Mouse (Mus musculus) lung, embryonic 16.5 days (tissue): ENCODE measurements at regions not wholly inside any gene's neighbourhood (a gene's known extent, or its start where the extent isn't known, plus 50 kb on each side); places are given as distances from the start of the nearest gene placed in this dataset.
A peak's percentile ranks its signal among the peaks of the same experiment; 100 is the strongest.

Experiments used
- ATAC-seq: fragments of 200-750 bp; cut with Nextera tagmentation; 2 replicates; pipeline ENCODE4 v1.8.0; 2017; ENCODE audit warnings: low read depth, mild to moderate bottlenecking, moderate library complexity
- H3K27ac ChIP-seq: fragments of 300-500 bp; sonication (generic); 2 replicates; pipeline ENCODE4 v1.5.1; 2014; ENCODE audit warnings: mild to moderate bottlenecking, control low read depth, low read length
- H3K27me3 ChIP-seq: fragments of 300-500 bp; sonication (generic); 2 replicates; pipeline ENCODE4 v1.6.1; 2014; ENCODE audit warnings: low read depth, low read length, mixed read lengths; ENCODE audit not compliant: control insufficient read depth, insufficient read depth
- H3K36me3 ChIP-seq: fragments of 300-500 bp; sonication (generic); 2 replicates; pipeline ENCODE4 v1.6.1; 2014; ENCODE audit warnings: low read length; ENCODE audit not compliant: control insufficient read depth, insufficient read depth
- H3K4me1 ChIP-seq: fragments of 300-500 bp; sonication (generic); replicated peaks from 2 replicates; pipeline ENCODE4 v1.6.1; 2014; ENCODE audit warnings: low read length, mixed read lengths; ENCODE audit not compliant: control insufficient read depth, insufficient read depth
- H3K4me2 ChIP-seq: fragments of 300-500 bp; sonication (generic); 2 replicates; pipeline ENCODE4 v1.6.1; 2014; ENCODE audit warnings: low read depth, low read length, control low read depth
- H3K4me3 ChIP-seq: fragments of 300-500 bp; sonication (generic); 2 replicates; pipeline ENCODE4 v1.5.1; 2014; ENCODE audit warnings: mild to moderate bottlenecking, low read length, control low read depth
- H3K9ac ChIP-seq: fragments of 300-500 bp; sonication (generic); 2 replicates; pipeline ENCODE4 v1.6.1; 2014; ENCODE audit warnings: low read length, control low read depth
- H3K9me3 ChIP-seq: fragments of 300-500 bp; sonication (generic); 2 replicates; pipeline ENCODE4 v1.6.1; 2016; ENCODE audit warnings: low read length; ENCODE audit not compliant: control insufficient read depth
- WGBS: fragments of 180-500 bp; shearing (Covaris S2); extraction: QIAGEN DNeasy Blood & Tissue Kit; methylation state at CpG from one replicate; pipeline ENCODE4 v1.1.7; 2014; 5-methylcytosine and 5-hydroxymethylcytosine counted together

- H3K36me3 ChIP-seq: no peaks in the 10 kb centered on the region
- peaks cover 7% of the 10 kb centered on the region for H3K4me1 ChIP-seq
- 77% methylated on average over 3 of the region's 3 CpGs for WGBS
- no peak overlapping the region for H3K4me2 ChIP-seq
- H3K9ac ChIP-seq: no peak overlapping the region
- no peak overlapping the region for H3K4me3 ChIP-seq
- H3K27ac ChIP-seq: no peak overlapping the region
- H3K9me3 ChIP-seq: no peaks in the 10 kb centered on the region
- H3K27me3 ChIP-seq: no peaks in the 10 kb centered on the region
- ATAC-seq: no peak
Observed at GRCm38 (mm10) chr10:99829974-99830373, 70.5 kb upstream of the Csl start.

- Histone ChIP-seq H3K9me3 (no peaks in the 10 kb centered on the region), H3K27me3 (no peaks in the 10 kb centered on the region), H3K36me3 (no peaks in the 10 kb centered on the region), H3K4me2 (no peak overlapping the region), H3K4me3 (no peak overlapping the region), H3K27ac (no peak overlapping the region), H3K9ac (no peak overlapping the region), H3K4me1 (no peaks in the 10 kb centered on the region)
- ATAC-seq: no peak
- 84% methylated on average over 4 of the region's 4 CpGs for WGBS
Observed at GRCm38 (mm10) chr10:99827476-99827875, 68.0 kb upstream of the Csl start.

GRCm38 (mm10) chr10:99825881-99826280 lies 66.4 kb upstream of the Csl start:
- Histone ChIP-seq H3K36me3 (no peaks in the 10 kb centered on the region), H3K4me2 (no peak overlapping the region), H3K27me3 (no peaks in the 10 kb centered on the region), H3K4me3 (no peak overlapping the region), H3K27ac (no peak overlapping the region), H3K9ac (no peak overlapping the region), H3K9me3 (no peaks in the 10 kb centered on the region), H3K4me1 (no peaks in the 10 kb centered on the region)
- no peak for ATAC-seq
- 80% methylated on average over 4 of the region's 4 CpGs for WGBS

GRCm38 (mm10) chr10:99812069-99812650 lies 52.7 kb upstream of the Csl start:
- H3K27ac ChIP-seq: no peak overlapping the region
- ATAC-seq: no peak
- WGBS: 72% methylated on average over 7 of the region's 7 CpGs

GRCm38 (mm10) chr10:99811430-99811829 lies 52.0 kb upstream of the Csl start:
- Histone ChIP-seq H3K27me3 (no peaks in the 10 kb centered on the region), H3K4me2 (no peak overlapping the region), H3K4me3 (no peak overlapping the region), H3K9ac (no peak overlapping the region), H3K36me3 (no peaks in the 10 kb centered on the region), H3K9me3 (no peaks in the 10 kb centered on the region), H3K4me1 (0 out of 2 replicates have a peak, but pooled peaks cover 3% of the 10 kb centered on the region), H3K27ac (no peak overlapping the region)
- 45% methylated on average over 1 of the region's 1 CpGs for WGBS
- ATAC-seq: peak; percentile 76

More at GRCm38 (mm10) chr10:99812069-99812650, 52.7 kb upstream of the Csl start:
- Histone ChIP-seq H3K4me1 (0 out of 2 replicates have a peak, but pooled peaks cover 3% of the 10 kb centered on the region), H3K9ac (no peak overlapping the region), H3K27me3 (no peaks in the 10 kb centered on the region), H3K36me3 (no peaks in the 10 kb centered on the region), H3K9me3 (no peaks in the 10 kb centered on the region), H3K4me3 (no peak overlapping the region), H3K4me2 (no peak overlapping the region)
